Mouse (Mus musculus) forebrain, embryonic 16.5 days (tissue): ENCODE measurements around the gene Hoxa9. TPM values are rescaled to one million over a fixed set of nuclear protein-coding genes. Genes with fewer than 3 reads are reported as not detected.

Experiments used
- ATAC-seq: fragments of 200-750 bp; cut with Nextera tagmentation; 2 replicates; pipeline ENCODE4 v1.8.0; 2017; ENCODE audit warnings: mild to moderate bottlenecking, moderate library complexity
- H3K27ac ChIP-seq: fragments of 300-500 bp; sonication (generic); 2 replicates; pipeline ENCODE4 v1.5.1; 2014; ENCODE audit warnings: low read length, control low read depth
- H3K27me3 ChIP-seq: fragments of 300-500 bp; sonication (generic); replicated peaks from 2 replicates; pipeline ENCODE4 v1.6.1; 2014; ENCODE audit warnings: low read length; ENCODE audit not compliant: control insufficient read depth, insufficient read depth
- H3K36me3 ChIP-seq: fragments of 300-500 bp; sonication (generic); 2 replicates; pipeline ENCODE4 v1.6.1; 2014; ENCODE audit not compliant: control insufficient read depth, insufficient read depth
- H3K4me1 ChIP-seq: fragments of 300-500 bp; sonication (generic); replicated peaks from 2 replicates; pipeline ENCODE4 v1.6.1; 2014; ENCODE audit warnings: low read length; ENCODE audit not compliant: control insufficient read depth, insufficient read depth
- H3K4me2 ChIP-seq: fragments of 300-500 bp; sonication (generic); 2 replicates; pipeline ENCODE4 v1.6.1; 2014; ENCODE audit warnings: mild to moderate bottlenecking, low read length, control low read depth
- H3K4me3 ChIP-seq: fragments of 300-500 bp; sonication (generic); replicated peaks from 2 replicates; pipeline ENCODE4 v1.5.1; 2014; ENCODE audit warnings: mild to moderate bottlenecking, low read length, control low read depth
- H3K9ac ChIP-seq: fragments of 300-500 bp; sonication (generic); replicated peaks from 2 replicates; pipeline ENCODE4 v1.6.1; 2014; ENCODE audit warnings: low read depth, low read length, control low read depth
- H3K9me3 ChIP-seq: fragments of 300-500 bp; sonication (generic); 2 replicates; pipeline ENCODE4 v1.6.1; 2016; ENCODE audit warnings: low read length; ENCODE audit not compliant: control insufficient read depth
- WGBS: fragments of 180-500 bp; shearing (Covaris S2); extraction: QIAGEN DNeasy Blood & Tissue Kit; methylation state at CpG from one replicate; pipeline ENCODE4 v1.1.7; 2014; 5-methylcytosine and 5-hydroxymethylcytosine counted together
- polyA plus RNA-seq: library from polyadenylated mRNA; unstranded; fragments of >200 nt; fragmentation: Nextera tagmentation; extraction: Ambion mirVana; gene quantifications from 2 replicates; pipeline ENCODE4 v1.2.1, GENCODE M21; 2015

Hoxa9 gene
- polyA plus RNA-seq, 1 experiment from 2014 or later = not detected

- 10% methylated on average over 32 of the region's 32 CpGs for WGBS
- Histone ChIP-seq H3K27ac (no peak overlapping the region), H3K4me2 (no peak overlapping the region), H3K4me1 (peaks cover 17% of the 10 kb centered on the region), H3K9me3 (no peaks in the 10 kb centered on the region), H3K4me3 (no peak overlapping the region), H3K9ac (no peak overlapping the region), H3K27me3 (peaks cover 93% of the 10 kb centered on the region), H3K36me3 (no peaks in the 10 kb centered on the region)
- no peak for ATAC-seq
These were observed 10.7 kb downstream of the Hoxa9 start for GRCm38 (mm10) chr6:52220003-52220864.

- Histone ChIP-seq H3K27ac (no peak overlapping the region), H3K9ac (no peak overlapping the region), H3K4me2 (no peak overlapping the region), H3K4me1 (peaks cover 17% of the 10 kb centered on the region), H3K27me3 (peaks cover 93% of the 10 kb centered on the region), H3K9me3 (no peaks in the 10 kb centered on the region), H3K36me3 (no peaks in the 10 kb centered on the region), H3K4me3 (no peak overlapping the region)
- ATAC-seq = no peak
- WGBS = 17% methylated on average over 9 of the region's 9 CpGs
These were observed 11.5 kb downstream of the Hoxa9 start for GRCm38 (mm10) chr6:52219234-52219942.

GRCm38 (mm10) chr6:52218643-52219215, 12.2 kb downstream of the Hoxa9 start:
- H3K4me2 ChIP-seq = no peak overlapping the region
- no peaks in the 10 kb centered on the region for H3K9me3 ChIP-seq
- no peak for ATAC-seq
- H3K27me3 ChIP-seq = peaks cover 94% of the 10 kb centered on the region
- no peak overlapping the region for H3K4me3 ChIP-seq
- peaks cover 17% of the 10 kb centered on the region for H3K4me1 ChIP-seq
- no peak overlapping the region for H3K9ac ChIP-seq
- 6% methylated on average over 14 of the region's 14 CpGs for WGBS
- H3K36me3 ChIP-seq = no peaks in the 10 kb centered on the region
- H3K27ac ChIP-seq = no peak overlapping the region

GRCm38 (mm10) chr6:52217895-52218642, 12.8 kb downstream of the Hoxa9 start:
- H3K4me2 ChIP-seq = no peak overlapping the region

GRCm38 (mm10) chr6:52217459-52217768, 13.5 kb downstream of the Hoxa9 start:
- H3K4me1 ChIP-seq = peaks cover 17% of the 10 kb centered on the region
- H3K4me2 ChIP-seq = peak overlapping the region; percentile 39
- no peak overlapping the region for H3K9ac ChIP-seq
- H3K36me3 ChIP-seq = no peaks in the 10 kb centered on the region
- peak; percentile 41; the same call in 1 of the 2 replicates for ATAC-seq
- peak overlapping the region; percentile 24 for H3K4me3 ChIP-seq
- no peaks in the 10 kb centered on the region for H3K9me3 ChIP-seq
- WGBS = under 1% methylated on average over 25 of the region's 25 CpGs
- H3K27me3 ChIP-seq = peaks cover 94% of the 10 kb centered on the region
- H3K27ac ChIP-seq = no peak overlapping the region

More at GRCm38 (mm10) chr6:52217895-52218642, 12.8 kb downstream of the Hoxa9 start:
- H3K36me3 ChIP-seq = no peaks in the 10 kb centered on the region
- H3K4me3 ChIP-seq = no peak overlapping the region
- H3K9ac ChIP-seq = no peak overlapping the region
- no peak overlapping the region for H3K27ac ChIP-seq
- WGBS = 4% methylated on average over 23 of the region's 23 CpGs
- H3K4me1 ChIP-seq = peaks cover 17% of the 10 kb centered on the region
- H3K9me3 ChIP-seq = no peaks in the 10 kb centered on the region
- peaks cover 94% of the 10 kb centered on the region for H3K27me3 ChIP-seq
- no peak for ATAC-seq

GRCm38 (mm10) chr6:52216691-52217458, 14.0 kb downstream of the Hoxa9 start:
- peaks cover 94% of the 10 kb centered on the region for H3K27me3 ChIP-seq
- H3K9ac ChIP-seq = no peak overlapping the region
- no peak for ATAC-seq
- WGBS = 2% methylated on average over 60 of the region's 60 CpGs
- H3K9me3 ChIP-seq = no peaks in the 10 kb centered on the region
- H3K27ac ChIP-seq = no peak overlapping the region
- peak overlapping the region; percentile 39 for H3K4me2 ChIP-seq
- H3K4me1 ChIP-seq = peaks cover 15% of the 10 kb centered on the region
- H3K4me3 ChIP-seq = peak overlapping the region; percentile 24
- H3K36me3 ChIP-seq = no peaks in the 10 kb centered on the region

- H3K27me3 ChIP-seq = peaks cover 95% of the 10 kb centered on the region
- no peak overlapping the region for H3K4me2 ChIP-seq
- H3K4me1 ChIP-seq = peaks cover 10% of the 10 kb centered on the region
- 1% methylated on average over 30 of the region's 30 CpGs for WGBS
- no peak overlapping the region for H3K9ac ChIP-seq
- H3K4me3 ChIP-seq = no peak overlapping the region
- H3K36me3 ChIP-seq = no peaks in the 10 kb centered on the region
- no peak for ATAC-seq
- no peaks in the 10 kb centered on the region for H3K9me3 ChIP-seq
- no peak overlapping the region for H3K27ac ChIP-seq
These were observed 14.9 kb downstream of the Hoxa9 start for GRCm38 (mm10) chr6:52215771-52216535.

- no peaks in the 10 kb centered on the region for H3K36me3 ChIP-seq
- no peak overlapping the region for H3K27ac ChIP-seq
- no peak for ATAC-seq
- 17% methylated on average over 3 of the region's 3 CpGs for WGBS
- H3K4me1 ChIP-seq = peaks cover 10% of the 10 kb centered on the region
- H3K4me2 ChIP-seq = no peak overlapping the region
- no peaks in the 10 kb centered on the region for H3K9me3 ChIP-seq
- H3K9ac ChIP-seq = no peak overlapping the region
- H3K4me3 ChIP-seq = no peak overlapping the region
- H3K27me3 ChIP-seq = peaks cover 94% of the 10 kb centered on the region
These were observed 15.8 kb downstream of the Hoxa9 start for GRCm38 (mm10) chr6:52215070-52215469.
